Mouse (Mus musculus): ENCODE measurements around the gene Car5b. TPM values are rescaled to one million over a fixed set of nuclear protein-coding genes. Genes with fewer than 3 reads are reported as not detected.

Car5b gene
- total RNA-seq (2022) = 1 to 10 TPM in 1 of 4 experiments, under 1 TPM in 3; 0.44 to 1.5 (median 0.63) TPM

GRCm38 (mm10) chrX:164027607-164028289 lies at the start of gene Car5b:
TSS of gene Car5b (minus strand) at chrX:164027997.
- peak; percentile 82 for DNase-seq (ENCODE audit: low spot score)

- peak; percentile 93 for DNase-seq (ENCODE audit: low spot score)
Measured at GRCm38 (mm10) chrX:164076040-164076775, 48.4 kb upstream of the Car5b start, which contains the start of gene Siah1b. TSS of gene Siah1b (minus strand) at chrX:164076493.

GRCm38 (mm10) chrX:164068968-164069367 lies 41.2 kb upstream of the Car5b start:
- DNase-seq (ENCODE audit: low spot score) = no peak

- DNase-seq (ENCODE audit: low spot score) = peak; percentile 53
Measured at GRCm38 (mm10) chrX:164066185-164066584, 38.4 kb upstream of the Car5b start.

DNA sequence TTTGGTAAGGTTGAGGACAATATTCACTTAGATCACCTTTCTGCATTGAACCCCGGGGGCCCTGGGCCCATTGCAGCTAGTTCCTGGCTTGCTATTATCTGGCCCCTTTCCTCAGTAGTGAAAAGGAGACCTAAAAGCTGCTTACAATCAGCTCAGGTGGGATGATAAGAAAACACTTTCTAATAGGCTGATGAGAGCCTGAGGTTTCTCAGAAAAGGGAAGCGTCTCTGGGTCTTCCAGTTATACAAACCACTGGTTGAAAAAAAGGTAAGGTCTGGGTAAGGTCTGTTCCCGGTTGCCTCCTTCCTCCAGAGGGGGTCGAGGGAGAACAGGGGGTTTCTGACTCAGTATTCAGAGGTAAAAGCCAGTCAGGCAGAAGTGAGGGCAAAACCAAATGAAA lies 31.3 kb upstream of the Car5b start:
- DNase-seq (ENCODE audit: low spot score) = no peak

GRCm38 (mm10) chrX:164058523-164058922 lies 30.7 kb upstream of the Car5b start:
- no peak for DNase-seq (ENCODE audit: low spot score)

GRCm38 (mm10) chrX:164055726-164056125 lies 27.9 kb upstream of the Car5b start:
- DNase-seq (ENCODE audit: low spot score) = no peak

- DNase-seq (ENCODE audit: low spot score) = no peak
Measured at GRCm38 (mm10) chrX:164046736-164047135, 18.9 kb upstream of the Car5b start.

DNA sequence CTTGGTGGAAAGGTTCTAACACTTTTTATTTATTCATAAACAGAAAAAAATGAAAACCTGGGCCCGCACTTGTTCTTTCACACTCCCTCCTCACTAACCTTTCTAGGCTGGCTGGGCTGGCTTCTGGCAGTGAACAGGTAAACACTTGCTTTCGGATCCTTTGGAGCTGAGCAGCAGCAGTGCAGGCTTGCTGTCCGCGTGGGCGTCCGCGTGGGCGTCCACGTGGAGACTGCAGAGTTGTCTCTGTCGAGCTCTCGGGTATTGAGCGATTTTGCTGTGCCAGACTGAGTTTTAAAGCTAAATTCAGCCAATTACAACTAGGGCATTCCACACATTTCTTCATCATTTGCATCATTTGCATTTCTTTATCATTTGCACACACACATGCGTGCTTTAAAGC lies 14.3 kb upstream of the Car5b start:
- DNase-seq (ENCODE audit: low spot score) = no peak

GRCm38 (mm10) chrX:164038882-164039281 lies 11.1 kb upstream of the Car5b start:
- no peak for DNase-seq (ENCODE audit: low spot score)

DNA sequence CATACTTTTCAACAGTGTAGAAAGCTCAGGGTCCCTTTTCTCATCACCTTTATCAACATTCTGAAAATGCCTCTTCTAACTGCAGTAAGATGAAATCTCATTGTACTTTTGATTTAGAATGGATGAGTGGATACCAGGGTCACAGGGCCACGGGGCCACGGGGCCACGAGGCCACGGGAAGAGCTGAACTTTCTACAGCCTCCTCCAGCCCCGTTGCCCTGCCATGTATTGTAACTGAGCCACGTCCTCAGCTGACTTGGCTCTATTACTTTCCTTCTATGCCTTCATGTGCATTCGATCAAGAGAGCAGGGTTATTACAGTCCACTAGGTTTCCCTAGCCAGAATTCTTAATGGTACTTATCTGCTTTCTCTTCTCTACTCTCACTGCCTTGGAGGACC lies 8.1 kb upstream of the Car5b start:
- no peak for DNase-seq (ENCODE audit: low spot score)

DNA sequence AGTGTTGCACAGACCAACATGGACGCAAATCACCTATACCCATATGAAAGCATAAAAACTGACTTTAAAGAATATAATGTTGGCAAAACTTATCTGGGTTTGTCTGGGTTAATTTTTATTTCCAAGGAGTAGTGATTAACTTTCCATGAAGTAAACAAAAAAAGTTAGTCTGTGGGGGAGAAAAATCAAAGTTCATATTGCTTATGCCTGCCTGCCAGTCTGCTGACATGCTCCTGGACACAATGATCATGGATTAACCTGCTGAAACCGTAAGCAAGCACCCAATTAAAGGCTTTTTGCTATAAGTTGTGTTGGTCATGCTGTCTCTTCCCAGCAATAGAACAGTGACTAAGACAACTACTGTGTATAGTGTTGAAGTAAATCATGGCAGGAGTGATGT lies 7.6 kb upstream of the Car5b start:
- no peak for DNase-seq (ENCODE audit: low spot score)

DNA sequence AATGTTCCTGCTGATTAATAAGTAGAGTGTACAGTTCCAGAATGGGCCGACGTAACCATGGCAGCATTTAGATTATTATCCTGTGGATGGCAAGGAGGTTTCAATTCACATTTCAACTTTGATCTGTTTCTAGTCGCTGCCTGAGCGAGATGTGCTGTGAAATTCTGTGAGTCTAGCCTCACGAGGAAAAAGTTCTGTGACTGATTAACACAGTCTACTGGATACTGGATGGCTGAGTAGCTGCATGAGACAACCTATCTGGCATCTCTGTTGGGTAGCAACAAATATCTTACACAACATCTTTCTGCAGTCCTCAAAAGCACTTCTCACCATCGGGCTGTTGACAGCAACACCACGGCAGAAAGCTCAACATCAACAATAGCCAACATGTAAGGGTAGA lies 4.7 kb upstream of the Car5b start:
- no peak for DNase-seq (ENCODE audit: low spot score)

DNA sequence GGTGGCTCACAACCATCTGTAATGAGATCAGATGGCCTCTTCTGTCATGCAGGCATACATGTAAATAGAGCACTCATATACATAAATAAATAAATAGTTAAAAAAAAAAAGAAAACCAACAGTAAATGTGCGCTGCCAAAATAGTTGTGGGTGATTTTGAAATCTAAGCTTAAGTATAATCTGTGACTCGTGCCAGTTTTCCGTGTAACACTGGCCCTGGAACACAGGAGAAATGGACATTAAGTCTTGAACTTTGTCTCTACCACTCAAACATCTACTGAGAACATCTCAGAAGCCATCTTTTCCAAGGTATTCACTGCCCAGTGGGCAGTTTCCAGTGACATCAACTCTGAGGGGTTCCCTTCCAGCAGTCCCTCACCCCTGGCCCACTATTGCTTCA lies 12.2 kb downstream of the Car5b start:
- no peak for DNase-seq (ENCODE audit: low spot score)

DNA sequence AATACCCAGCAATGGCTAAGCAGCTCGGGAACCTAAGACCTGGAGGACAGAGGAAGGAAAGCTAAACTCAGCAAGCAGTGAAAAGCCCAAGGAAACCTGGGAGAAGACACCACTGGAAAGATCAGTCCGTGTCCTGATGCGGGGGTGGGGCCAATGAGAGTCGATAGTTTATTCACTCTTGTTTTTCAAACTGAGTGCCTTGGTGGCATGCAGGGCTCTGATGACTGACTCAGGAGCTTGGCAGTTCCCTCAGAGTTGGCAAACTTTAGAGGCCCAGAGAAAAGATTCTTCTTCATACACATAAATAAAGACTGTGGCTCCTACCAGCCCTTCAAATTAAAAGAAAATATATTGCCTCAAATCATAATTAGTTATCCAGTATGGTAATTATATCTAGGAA lies 12.8 kb downstream of the Car5b start:
- DNase-seq (ENCODE audit: low spot score) = no peak

GRCm38 (mm10) chrX:164013318-164013717 lies 14.5 kb downstream of the Car5b start:
- no peak for DNase-seq (ENCODE audit: low spot score)

- DNase-seq (ENCODE audit: low spot score) = peak; percentile 31
Measured at GRCm38 (mm10) chrX:164004809-164005208, 23.0 kb downstream of the Car5b start.

- no peak for DNase-seq (ENCODE audit: low spot score)
Measured at GRCm38 (mm10) chrX:163999848-164000247, 27.9 kb downstream of the Car5b start.

DNA sequence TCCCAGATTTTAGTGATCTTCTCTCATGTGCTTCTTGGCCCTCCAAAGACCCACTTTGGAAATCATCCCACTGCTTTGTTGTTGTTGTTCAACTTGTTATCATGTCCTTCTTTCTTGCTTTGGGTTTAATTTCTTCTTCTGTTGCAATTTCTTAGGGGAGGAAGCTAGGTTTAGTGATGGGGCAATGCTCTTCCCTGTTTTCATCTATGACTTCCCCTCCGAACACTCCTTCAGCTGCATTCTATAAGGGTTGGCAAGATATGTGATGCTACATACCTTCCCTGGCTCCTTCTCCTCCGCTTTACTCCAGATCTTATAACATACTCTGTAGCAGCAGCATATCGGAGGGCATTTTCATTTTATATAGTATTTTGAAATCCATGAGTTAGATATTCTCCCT lies 31.0 kb downstream of the Car5b start:
- no peak for DNase-seq (ENCODE audit: low spot score)

- DNase-seq (ENCODE audit: low spot score) = no peak
Measured at GRCm38 (mm10) chrX:163987718-163988374, 40.0 kb downstream of the Car5b start.

- DNase-seq (ENCODE audit: low spot score) = no peak
Measured at GRCm38 (mm10) chrX:163982129-163982528, 45.7 kb downstream of the Car5b start.

DNA sequence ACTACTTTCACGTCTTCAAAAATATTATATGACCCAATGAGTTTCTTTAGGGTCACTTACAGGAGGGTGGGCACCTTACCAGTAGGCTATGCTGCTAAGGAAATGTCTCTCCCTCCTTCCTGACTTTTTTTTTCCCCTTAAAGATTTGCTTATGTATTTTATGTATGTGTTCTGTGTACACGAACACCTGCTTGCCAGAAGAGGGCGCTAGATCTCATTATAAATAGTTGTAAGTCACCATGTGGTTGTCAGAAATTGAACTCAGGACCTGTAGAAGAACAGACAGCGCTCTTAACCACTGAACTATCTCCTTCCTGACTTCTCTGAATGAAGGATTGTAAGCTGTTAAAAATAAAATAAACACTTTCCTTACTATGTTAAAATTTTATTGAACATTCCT lies 46.3 kb downstream of the Car5b start:
- no peak for DNase-seq (ENCODE audit: low spot score)

DNA sequence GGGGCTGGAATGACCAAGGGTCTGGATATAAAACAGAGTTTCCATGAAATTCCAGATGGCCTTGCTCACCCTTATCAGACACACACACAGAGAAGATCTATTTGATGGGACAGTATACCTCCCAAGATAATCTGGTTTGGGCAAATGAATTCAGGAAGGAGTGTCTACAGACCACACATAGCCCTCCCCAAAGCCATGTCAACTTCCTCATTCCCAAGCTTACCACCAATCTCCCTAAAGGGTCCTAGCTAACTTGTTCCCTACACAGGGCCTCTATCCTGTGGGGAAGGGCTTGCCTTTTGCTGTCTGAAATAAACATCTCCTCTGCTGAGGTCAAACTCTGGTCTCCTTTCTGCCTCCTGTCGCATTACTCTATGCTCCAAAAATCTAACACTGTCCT lies 46.7 kb downstream of the Car5b start:
- no peak for DNase-seq (ENCODE audit: low spot score)

Measured in heart, adult 8-10 months (tissue).